Mouse (Mus musculus) G1E (cell line): ENCODE results near the gene Cyp2d9. TPM values are rescaled to one million over a fixed set of nuclear protein-coding genes. Genes with fewer than 3 reads are reported as not detected.

Experiments used
- ATAC-seq: 2 replicates; pipeline ENCODE4 v1.8.0; 2016; ENCODE audit warnings: mild to moderate bottlenecking; ENCODE audit not compliant: insufficient number of reproducible peaks, poor library complexity, low FRiP score, severe bottlenecking; ENCODE audit errors: extremely low read depth
- DNase-seq: peaks from one replicate; pipeline ENCODE4 v3.0.0; 2012; ENCODE audit warnings: low spot score
- H3K27me3 ChIP-seq: 2 replicates; pipeline ENCODE4 v1.6.1; 2012; ENCODE audit warnings: mild to moderate bottlenecking, low read length, inconsistent platforms; ENCODE audit not compliant: insufficient read depth
- H3K36me3 ChIP-seq: replicated peaks from 2 replicates; pipeline ENCODE3; 2012; ENCODE audit warnings: mild to moderate bottlenecking, inconsistent platforms
- H3K4me1 ChIP-seq: 2 replicates; pipeline ENCODE4 v1.6.1; 2012; ENCODE audit warnings: low read depth, low read length, inconsistent platforms, mixed read lengths; ENCODE audit not compliant: insufficient read depth
- H3K4me3 ChIP-seq: 2 replicates; pipeline ENCODE4 v1.5.1; 2012; ENCODE audit warnings: low read depth, mild to moderate bottlenecking, inconsistent platforms, low read length, moderate library complexity, mixed read lengths
- H3K9me3 ChIP-seq: replicated peaks from 2 replicates; pipeline ENCODE4 v1.6.1; 2012; ENCODE audit warnings: inconsistent platforms
- CTCF ChIP-seq: IDR thresholded peaks from 2 replicates; pipeline ENCODE4 v1.5.1; 2012; ENCODE audit warnings: low read depth, low read length, inconsistent platforms, mixed read lengths
- GATA1 ChIP-seq: IDR thresholded peaks from 2 replicates; pipeline ENCODE4 v1.6.1; 2012; ENCODE audit warnings: borderline replicate concordance, low read length, inconsistent platforms, mixed read lengths
- GATA2 ChIP-seq: IDR thresholded peaks from 2 replicates; pipeline ENCODE4 v1.6.1; 2012; ENCODE audit warnings: low read depth, low read length, inconsistent platforms, borderline replicate concordance
- POLR2AphosphoS5 ChIP-seq: IDR thresholded peaks from 2 replicates; pipeline ENCODE4 v1.6.1; 2012; ENCODE audit warnings: low read depth, low read length, inconsistent platforms; ENCODE audit not compliant: insufficient replicate concordance
- TAL1 ChIP-seq: conservative IDR thresholded peaks from 2 replicates; pipeline ENCODE4 v1.6.1; 2012; ENCODE audit warnings: low read depth, low read length, inconsistent platforms, mixed read lengths
- polyA plus RNA-seq: library from polyadenylated mRNA; stranded (reverse); fragments of >175 nt; gene quantifications from 2 replicates; pipeline ENCODE4 v1.2.3, GENCODE M21; 2012
- total RNA-seq, 2 experiments: library from RNA; stranded (forward) in 1 of 2; stranded (reverse) in 1 of 2; fragments of 200-1000 nt in 1 of 2; fragments of >200 nt in 1 of 2; fragmentation: Nextera tagmentation in 1 of 2; gene quantifications; 2 replicates each; pipeline ENCODE4 v1.2.3; 2014 to 2017

Gene Cyp2d9
- total and polyA plus RNA-seq, 3 experiments: 0.44 TPM; not detected in 2

DNA sequence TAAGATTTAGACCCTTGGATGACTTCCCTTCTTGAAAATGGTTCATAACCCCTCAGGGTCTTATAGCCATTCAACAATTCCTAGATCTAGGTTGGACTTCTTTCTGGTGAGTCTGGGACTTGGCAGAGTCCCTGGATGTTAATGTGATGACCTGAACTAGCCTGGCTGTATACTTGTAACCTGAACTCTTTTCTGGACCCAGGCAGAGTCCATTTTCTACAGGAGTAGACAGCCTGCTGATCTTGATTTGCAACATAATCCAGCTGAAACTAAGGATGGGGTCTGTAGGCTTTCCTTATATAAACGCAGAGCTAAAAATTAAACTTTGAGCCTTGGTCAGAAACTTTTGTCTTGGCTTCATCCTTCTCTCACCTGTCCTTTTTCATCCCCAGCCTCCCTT, 14.6 kb upstream of the Cyp2d9 start:
- Histone ChIP-seq H3K4me3 (no peak overlapping the region), H3K9me3 (no peaks in the 10 kb centered on the region), H3K27me3 (peaks cover 10% of the 10 kb centered on the region), H3K4me1 (peaks cover 4% of the 10 kb centered on the region; the same call in 1 of the 2 replicates), H3K36me3 (no peaks in the 10 kb centered on the region)
- TF ChIP-seq POLR2AphosphoS5 (no peak), CTCF (no peak), GATA2 (no peak), GATA1 (no peak), TAL1 (no peak)
- DNase-seq (no peak), ATAC-seq (no peak)

DNA sequence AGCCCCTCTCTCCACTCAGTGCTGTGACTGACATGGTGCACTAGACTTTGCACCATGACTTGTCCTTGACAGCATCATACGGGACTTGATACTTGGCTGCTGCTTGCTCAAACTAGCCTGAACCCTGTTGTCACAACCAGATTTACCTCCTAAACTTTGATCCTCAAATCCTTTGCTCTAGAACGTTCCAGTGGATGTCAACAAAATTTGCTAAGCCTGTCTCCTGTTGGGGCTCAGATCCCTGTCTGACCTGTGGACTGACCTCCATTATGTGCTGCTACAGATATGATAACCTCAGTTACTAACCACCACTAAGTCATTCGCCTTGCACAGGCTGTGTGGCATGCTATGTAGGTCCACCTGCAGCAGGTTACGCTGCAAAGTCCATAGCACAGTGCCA, 10.3 kb upstream of the Cyp2d9 start:
- Histone ChIP-seq H3K9me3 (no peaks in the 10 kb centered on the region), H3K4me1 (no peaks in the 10 kb centered on the region), H3K27me3 (no peaks in the 10 kb centered on the region), H3K4me3 (no peak overlapping the region), H3K36me3 (no peaks in the 10 kb centered on the region)
- ATAC-seq (no peak), DNase-seq (no peak)
- no peak for TF ChIP-seq CTCF
- no peak for TF ChIP-seq GATA2
- TF ChIP-seq POLR2AphosphoS5: no peak
- no peak for TF ChIP-seq TAL1
- TF ChIP-seq GATA1: no peak

DNA sequence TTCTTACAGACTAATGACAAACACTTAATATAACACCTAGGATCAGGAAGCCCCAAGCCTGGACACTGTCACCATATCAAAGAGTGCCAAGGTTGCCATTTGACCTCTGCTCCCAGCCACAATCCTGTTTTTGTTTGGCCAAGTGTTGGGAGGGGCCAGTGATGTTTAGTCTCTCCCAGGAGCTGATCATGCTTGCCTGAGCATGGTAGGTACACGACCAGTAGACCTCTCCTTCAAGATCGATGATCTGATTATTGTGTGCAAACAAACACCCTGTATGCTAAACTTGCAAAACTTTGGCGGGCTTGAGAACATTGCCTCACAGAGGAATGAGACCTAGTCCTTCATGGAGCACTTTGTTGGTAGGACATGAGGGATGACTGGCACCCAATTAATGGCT, 9.8 kb upstream of the Cyp2d9 start:
- H3K9me3 ChIP-seq: no peaks in the 10 kb centered on the region
- H3K36me3 ChIP-seq: no peaks in the 10 kb centered on the region
- TF ChIP-seq GATA1 (no peak), POLR2AphosphoS5 (no peak), GATA2 (no peak), CTCF (no peak), TAL1 (no peak)
- H3K4me3 ChIP-seq: no peak overlapping the region
- DNase-seq (no peak), ATAC-seq (no peak)
- H3K27me3 ChIP-seq: no peaks in the 10 kb centered on the region
- H3K4me1 ChIP-seq: no peaks in the 10 kb centered on the region

DNA sequence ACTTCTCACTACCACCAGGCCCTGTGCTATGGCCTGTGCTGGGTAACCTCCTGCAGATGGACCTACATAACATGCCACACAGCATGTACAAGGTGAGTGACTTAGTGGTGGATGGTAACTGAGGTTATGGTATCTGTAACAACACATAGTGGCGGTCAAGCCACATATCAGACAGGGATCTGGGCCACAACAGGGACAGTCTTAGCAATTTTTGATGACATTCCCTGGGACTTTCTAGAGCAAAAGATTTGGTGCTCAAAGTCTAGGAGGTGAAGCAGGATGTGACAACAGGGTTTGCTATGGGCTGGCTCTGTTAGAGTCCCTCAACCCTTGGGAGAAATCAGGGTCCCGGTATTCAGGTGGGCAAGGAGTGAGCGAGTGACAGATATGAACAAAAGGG, 384 bp downstream of the Cyp2d9 start:
- H3K27me3 ChIP-seq: peaks cover 9% of the 10 kb centered on the region; the same call in 1 of the 2 replicates
- no peak for ATAC-seq
- H3K4me1 ChIP-seq: no peaks in the 10 kb centered on the region
- H3K36me3 ChIP-seq: no peaks in the 10 kb centered on the region
- H3K4me3 ChIP-seq: no peak overlapping the region
- no peak for TF ChIP-seq GATA2
- no peak for TF ChIP-seq TAL1
- DNase-seq: no peak
- H3K9me3 ChIP-seq: peaks cover 2% of the 10 kb centered on the region

DNA sequence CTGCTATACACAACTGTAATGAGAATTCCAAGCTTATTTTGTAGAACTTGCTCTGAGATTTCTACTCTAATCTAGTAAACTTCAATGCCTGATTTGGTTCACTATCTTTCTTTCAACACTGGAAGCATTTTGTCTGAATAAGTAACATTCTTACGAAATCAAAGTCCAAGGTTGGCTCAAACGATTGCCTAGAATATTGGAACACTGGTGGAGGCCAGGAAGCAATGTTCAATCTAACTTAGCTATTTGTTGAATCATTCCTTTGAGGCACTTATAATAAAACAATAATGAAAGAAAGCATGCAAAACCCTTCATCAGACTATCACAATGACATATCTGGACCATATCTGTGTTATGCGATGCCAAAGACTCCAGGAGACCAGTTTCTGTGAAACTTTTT, 1.3 kb downstream of the Cyp2d9 start:
- TF ChIP-seq GATA2: no peak
- no peak for TF ChIP-seq POLR2AphosphoS5
- no peak for TF ChIP-seq GATA1
- no peak for TF ChIP-seq CTCF
- TF ChIP-seq TAL1: no peak
- DNase-seq (no peak), ATAC-seq (no peak)
- Histone ChIP-seq H3K9me3 (peaks cover 2% of the 10 kb centered on the region), H3K27me3 (peaks cover 9% of the 10 kb centered on the region; the same call in 1 of the 2 replicates), H3K36me3 (no peaks in the 10 kb centered on the region), H3K4me1 (no peaks in the 10 kb centered on the region), H3K4me3 (no peak overlapping the region)

DNA sequence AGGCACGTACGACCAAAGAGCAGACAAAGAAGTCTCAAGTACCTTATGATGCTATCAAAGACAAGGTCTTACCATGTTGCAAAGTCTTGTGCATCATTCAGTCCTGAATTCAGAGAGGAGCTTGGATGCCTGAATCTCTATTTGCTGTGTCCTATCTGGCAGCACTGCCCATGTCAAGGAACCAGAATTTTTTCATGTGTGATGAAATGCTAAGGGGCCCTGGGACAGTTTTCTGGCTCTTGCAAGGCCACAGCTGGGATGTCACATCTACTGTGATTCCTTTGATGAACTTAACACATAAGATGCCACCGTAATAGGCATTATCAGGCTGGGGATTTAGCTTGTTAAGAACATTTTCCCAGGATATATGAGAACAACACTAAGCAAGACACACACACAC, 1.8 kb downstream of the Cyp2d9 start:
- H3K27me3 ChIP-seq: peaks cover 9% of the 10 kb centered on the region; the same call in 1 of the 2 replicates
- H3K4me1 ChIP-seq: no peaks in the 10 kb centered on the region
- ATAC-seq (no peak), DNase-seq (no peak)
- H3K36me3 ChIP-seq: no peaks in the 10 kb centered on the region
- TF ChIP-seq GATA1 (no peak), GATA2 (no peak), TAL1 (no peak), CTCF (no peak), POLR2AphosphoS5 (no peak)
- H3K9me3 ChIP-seq: peaks cover 2% of the 10 kb centered on the region; the same call in 1 of the 2 replicates
- H3K4me3 ChIP-seq: no peak overlapping the region

DNA sequence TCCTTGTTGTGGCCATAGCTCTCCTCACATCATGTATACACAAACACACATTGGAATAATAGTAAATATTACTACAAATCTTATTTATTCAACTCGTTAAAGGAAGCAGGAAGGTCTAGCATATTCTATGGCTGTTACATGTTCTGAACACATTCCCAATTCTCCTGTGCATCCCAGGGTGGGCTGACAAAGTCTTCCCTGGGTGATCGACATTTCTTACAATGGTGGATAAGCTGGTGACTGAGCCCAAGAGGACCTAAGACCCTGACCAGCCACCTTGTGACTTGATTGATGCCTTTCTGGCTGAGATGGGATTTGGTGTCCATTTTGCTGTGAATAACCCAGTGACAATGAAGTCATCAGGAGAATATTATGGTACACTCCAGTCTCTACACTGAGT, 2.4 kb downstream of the Cyp2d9 start:
- Histone ChIP-seq H3K27me3 (peaks cover 9% of the 10 kb centered on the region; the same call in 1 of the 2 replicates), H3K36me3 (no peaks in the 10 kb centered on the region), H3K4me1 (no peaks in the 10 kb centered on the region), H3K9me3 (peaks cover 2% of the 10 kb centered on the region; the same call in 1 of the 2 replicates), H3K4me3 (no peak overlapping the region)
- TF ChIP-seq POLR2AphosphoS5 (no peak), GATA1 (no peak), TAL1 (no peak), CTCF (no peak), GATA2 (no peak)
- no peak for DNase-seq
- no peak for ATAC-seq
